Mouse (Mus musculus) E14TG2a.4 (cell line): ENCODE data around the gene Gm17349.

Experiments used
- H3K27me3 ChIP-seq: 2 replicates; pipeline ENCODE4 v1.6.1; 2014; ENCODE audit warnings: low read length, control low read depth; ENCODE audit not compliant: insufficient read depth
- H3K36me3 ChIP-seq: 2 replicates; pipeline ENCODE4 v1.6.1; 2014; ENCODE audit warnings: low read length, control low read depth; ENCODE audit not compliant: insufficient read depth
- H3K4me1 ChIP-seq: replicated peaks from 2 replicates; pipeline ENCODE4 v1.6.1; 2014; ENCODE audit warnings: low read depth, low read length, control low read depth
- H3K4me3 ChIP-seq: replicated peaks from 2 replicates; pipeline ENCODE4 v1.5.1; 2014; ENCODE audit warnings: mild to moderate bottlenecking, low read length
- H3K9me3 ChIP-seq: 2 replicates; pipeline ENCODE4 v1.6.1; 2014; ENCODE audit warnings: low read length, control low read depth
- CTCF ChIP-seq: conservative IDR thresholded peaks from 2 replicates; pipeline ENCODE4 v1.5.1; 2014; ENCODE audit warnings: low read length
- NANOG ChIP-seq: IDR thresholded peaks from 2 replicates; pipeline ENCODE4 v1.6.1; 2014; ENCODE audit warnings: borderline replicate concordance, low read length, mixed read lengths
- POU5F1 ChIP-seq: IDR thresholded peaks from 2 replicates; pipeline ENCODE4 v1.6.1; 2014; ENCODE audit warnings: low read length, borderline replicate concordance

Gene Gm17349

DNA sequence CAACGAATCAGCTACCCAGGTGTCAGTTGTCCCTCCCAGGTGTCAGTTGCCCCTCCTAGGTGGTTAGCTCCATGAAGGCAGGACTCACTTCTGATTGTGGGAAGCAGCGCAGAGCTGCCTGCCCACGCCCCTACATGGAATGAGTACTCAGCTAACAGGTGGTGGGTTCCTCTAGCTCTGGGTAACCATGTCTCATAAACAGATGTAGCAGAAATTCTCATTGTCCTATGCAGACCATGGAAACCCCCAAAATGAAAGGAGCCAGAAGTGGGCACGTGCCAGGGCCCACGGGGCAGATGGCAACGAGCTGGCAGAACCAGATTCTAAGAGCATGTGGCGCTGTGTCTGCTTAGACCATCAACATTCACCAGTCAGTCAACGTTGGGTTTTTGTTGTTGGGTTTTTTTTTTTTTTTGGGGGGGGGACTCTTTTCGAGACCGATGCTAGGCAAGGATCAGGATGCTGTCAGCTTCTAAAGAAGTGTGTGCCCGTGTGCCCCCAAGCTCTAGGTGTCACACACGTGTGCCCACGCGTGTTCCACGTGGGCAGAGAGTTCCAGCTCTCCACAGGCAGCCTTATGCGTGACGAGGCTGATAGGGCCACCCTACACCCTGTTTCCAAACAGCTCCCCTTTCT lies 41.2 kb downstream of the Gm17349 start:
- H3K4me3 ChIP-seq, result peak overlapping the region; percentile 73
- TF ChIP-seq CTCF (no peak), NANOG (no peak), POU5F1 (no peak)
- no peaks in the 10 kb centered on the region for H3K36me3 ChIP-seq
- H3K9me3 ChIP-seq, result no peaks in the 10 kb centered on the region
- peaks cover 50% of the 10 kb centered on the region for H3K4me1 ChIP-seq
- peaks cover 46% of the 10 kb centered on the region for H3K27me3 ChIP-seq

- Histone ChIP-seq H3K36me3 (no peaks in the 10 kb centered on the region), H3K27me3 (peaks cover 41% of the 10 kb centered on the region), H3K9me3 (no peaks in the 10 kb centered on the region), H3K4me3 (no peak overlapping the region), H3K4me1 (peaks cover 58% of the 10 kb centered on the region)
- TF ChIP-seq NANOG (no peak), POU5F1 (no peak), CTCF (no peak)
Observed at GRCm38 (mm10) chr15:99662371-99662770, 42.9 kb downstream of the Gm17349 start.

DNA sequence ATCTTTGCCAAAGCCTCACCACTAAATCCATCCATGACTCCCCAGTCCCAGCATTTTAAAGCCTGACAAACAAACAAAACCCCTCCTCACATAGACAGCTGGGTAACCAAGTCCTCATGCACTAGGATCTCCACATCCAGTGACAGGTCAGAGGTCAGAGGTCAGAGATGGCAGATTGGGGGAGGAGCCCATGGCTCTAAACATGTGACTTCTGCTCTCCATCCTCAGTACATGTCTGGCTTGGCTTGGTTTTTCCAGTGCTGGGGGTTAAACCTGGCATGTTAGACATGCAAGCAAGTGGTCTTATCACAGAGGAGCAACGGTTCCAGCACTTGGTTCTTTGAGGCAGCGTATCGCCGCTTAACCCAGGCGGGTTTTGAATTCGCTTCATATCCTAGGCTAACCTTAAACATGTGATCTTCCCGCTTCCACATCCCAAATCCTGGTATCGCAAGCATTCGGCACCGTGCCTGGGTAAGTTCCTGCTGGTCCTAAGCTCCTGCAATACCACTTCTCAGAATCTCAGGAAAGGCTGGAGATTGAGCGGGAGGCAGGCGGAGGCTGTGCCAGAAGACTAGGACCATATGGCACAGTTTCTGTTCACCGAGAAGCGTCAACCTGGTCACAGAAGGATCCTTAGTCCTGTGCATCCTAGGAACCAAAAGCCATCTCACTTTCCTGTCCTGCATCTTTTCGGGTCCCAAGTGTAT lies 44.0 kb downstream of the Gm17349 start:
- H3K27me3 ChIP-seq, result peaks cover 30% of the 10 kb centered on the region
- no peaks in the 10 kb centered on the region for H3K36me3 ChIP-seq
- TF ChIP-seq NANOG (no peak), POU5F1 (no peak), CTCF (no peak)
- peak overlapping the region; percentile 59 for H3K4me3 ChIP-seq
- peaks cover 65% of the 10 kb centered on the region for H3K4me1 ChIP-seq
- no peaks in the 10 kb centered on the region for H3K9me3 ChIP-seq

- H3K4me3 ChIP-seq, result no peak overlapping the region
- TF ChIP-seq CTCF (no peak), POU5F1 (no peak), NANOG (no peak)
- H3K36me3 ChIP-seq, result no peaks in the 10 kb centered on the region
- H3K9me3 ChIP-seq, result no peaks in the 10 kb centered on the region
- H3K4me1 ChIP-seq, result peaks cover 68% of the 10 kb centered on the region
- 0 out of 2 replicates have a peak, but pooled peaks cover 10% of the 10 kb centered on the region for H3K27me3 ChIP-seq
Observed at GRCm38 (mm10) chr15:99658437-99658836, 46.9 kb downstream of the Gm17349 start.

DNA sequence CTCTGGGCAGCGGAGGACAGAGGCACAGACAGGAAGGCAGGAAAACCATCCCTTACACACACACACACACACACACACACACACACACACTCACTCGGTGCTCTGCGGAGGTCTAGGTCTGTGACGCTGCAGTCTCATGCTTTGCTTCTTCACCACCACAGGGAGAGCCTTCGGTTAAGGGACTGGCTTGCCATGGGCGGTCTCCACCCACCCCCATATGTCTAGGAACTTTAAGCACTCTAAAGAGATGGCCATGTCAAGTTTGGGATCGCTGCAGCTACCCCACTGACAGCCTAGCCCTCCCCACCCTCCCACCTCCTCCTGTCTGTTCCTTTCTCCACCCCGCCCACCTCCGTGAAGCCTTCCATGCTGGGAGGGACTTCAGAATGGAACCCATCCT lies 49.3 kb downstream of the Gm17349 start:
- Histone ChIP-seq H3K9me3 (no peaks in the 10 kb centered on the region), H3K4me3 (peak overlapping the region; percentile 45), H3K4me1 (peaks cover 70% of the 10 kb centered on the region), H3K27me3 (0 out of 2 replicates have a peak, but pooled peaks cover 6% of the 10 kb centered on the region), H3K36me3 (no peaks in the 10 kb centered on the region)
- TF ChIP-seq POU5F1 (no peak), CTCF (no peak), NANOG (no peak)

GRCm38 (mm10) chr15:99653876-99654275 lies 51.4 kb downstream of the Gm17349 start:
- Histone ChIP-seq H3K36me3 (peaks cover 12% of the 10 kb centered on the region), H3K4me1 (peaks cover 85% of the 10 kb centered on the region), H3K27me3 (0 out of 2 replicates have a peak, but pooled peaks cover 6% of the 10 kb centered on the region), H3K4me3 (peak overlapping the region; percentile 78), H3K9me3 (no peaks in the 10 kb centered on the region)
- TF ChIP-seq CTCF (no peak), POU5F1 (no peak), NANOG (no peak)

DNA sequence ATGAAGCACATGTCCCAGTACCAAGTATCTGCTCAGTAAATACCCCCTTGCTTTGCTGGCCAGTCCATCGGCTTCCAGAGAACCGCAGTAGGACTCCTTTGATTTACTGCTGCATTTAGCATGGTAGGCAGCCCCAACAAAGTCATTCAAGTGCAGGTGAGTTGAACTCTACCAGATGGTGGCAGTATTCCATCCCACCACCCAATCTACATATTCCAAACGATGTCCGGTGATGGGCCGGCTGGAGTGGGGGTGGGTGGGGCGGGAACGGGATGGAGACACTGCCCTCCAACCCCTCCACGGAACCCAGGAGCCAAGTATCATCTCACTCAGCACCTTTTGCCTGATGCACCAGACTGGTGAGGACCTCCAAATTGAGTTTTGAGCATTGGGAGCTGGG lies 52.0 kb downstream of the Gm17349 start:
- Histone ChIP-seq H3K9me3 (no peaks in the 10 kb centered on the region), H3K4me1 (peaks cover 85% of the 10 kb centered on the region), H3K27me3 (0 out of 2 replicates have a peak, but pooled peaks cover 6% of the 10 kb centered on the region), H3K4me3 (peak overlapping the region; percentile 93), H3K36me3 (peaks cover 16% of the 10 kb centered on the region)
- no peak for TF ChIP-seq NANOG
- TF ChIP-seq CTCF, result 0 out of 2 replicates have a peak, but pooled peaks have one; percentile 13
